Mouse (Mus musculus) olfactory bulb, adult 2 months (tissue): ENCODE results near the gene Atl2. TPM values are rescaled to one million over a fixed set of nuclear protein-coding genes. Genes with fewer than 3 reads are reported as not detected.

ENCODE experiments used
- H3K27ac ChIP-seq: fragments of 200-500 bp; 2 replicates; pipeline ENCODE4 v1.5.1; 2012; ENCODE audit warnings: low read depth, low read length; ENCODE audit not compliant: insufficient read depth
- H3K4me1 ChIP-seq: fragments of 200-500 bp; 2 replicates; pipeline ENCODE4 v1.6.1; 2012; ENCODE audit warnings: low read length; ENCODE audit not compliant: control insufficient read depth, insufficient read depth
- H3K4me3 ChIP-seq: fragments of 200-500 bp; 2 replicates; pipeline ENCODE4 v1.5.1; 2012; ENCODE audit warnings: mild to moderate bottlenecking, low read depth, low read length, moderate library complexity; ENCODE audit not compliant: insufficient read depth
- CTCF ChIP-seq: fragments of 200-500 bp; IDR thresholded peaks from 2 replicates; pipeline ENCODE4 v1.5.1; 2012; ENCODE audit warnings: low read depth, mild to moderate bottlenecking, low read length, moderate library complexity; ENCODE audit not compliant: insufficient read depth
- POLR2A ChIP-seq: fragments of 200-500 bp; IDR thresholded peaks from 2 replicates; pipeline ENCODE4 v1.6.1; 2012; ENCODE audit warnings: mild to moderate bottlenecking, low read depth, low read length, moderate library complexity; ENCODE audit not compliant: insufficient read depth
- WGBS: fragments of 180-500 bp; shearing (Covaris S2); methylation state at CpG from one replicate; pipeline ENCODE4 v1.1.7; 2018; 5-methylcytosine and 5-hydroxymethylcytosine counted together
- polyA plus RNA-seq: library from polyadenylated mRNA; stranded (reverse); fragments of >200 nt; gene quantifications from 2 replicates; pipeline ENCODE4 v1.2.4, GENCODE M21; 2012; ENCODE audit warnings: low replicate concordance; ENCODE audit not compliant: missing spikeins, insufficient read depth, insufficient read length

Atl2 gene
- polyA plus RNA-seq, 1 experiment = not detected

GRCm38 (mm10) chr17:79906791-79907494 is 11.0 kb upstream of the Atl2 start:
- 91% methylated on average over 8 of the region's 8 CpGs for WGBS
- Histone ChIP-seq H3K4me1 (no peaks in the 10 kb centered on the region), H3K27ac (no peak overlapping the region), H3K4me3 (no peak overlapping the region)
- TF ChIP-seq POLR2A (no peak), CTCF (no peak)

GRCm38 (mm10) chr17:79904593-79904992 is 8.7 kb upstream of the Atl2 start:
- 95% methylated on average over 4 of the region's 4 CpGs for WGBS
- no peak for TF ChIP-seq CTCF
- Histone ChIP-seq H3K27ac (no peak overlapping the region), H3K4me1 (no peaks in the 10 kb centered on the region), H3K4me3 (no peak overlapping the region)

DNA sequence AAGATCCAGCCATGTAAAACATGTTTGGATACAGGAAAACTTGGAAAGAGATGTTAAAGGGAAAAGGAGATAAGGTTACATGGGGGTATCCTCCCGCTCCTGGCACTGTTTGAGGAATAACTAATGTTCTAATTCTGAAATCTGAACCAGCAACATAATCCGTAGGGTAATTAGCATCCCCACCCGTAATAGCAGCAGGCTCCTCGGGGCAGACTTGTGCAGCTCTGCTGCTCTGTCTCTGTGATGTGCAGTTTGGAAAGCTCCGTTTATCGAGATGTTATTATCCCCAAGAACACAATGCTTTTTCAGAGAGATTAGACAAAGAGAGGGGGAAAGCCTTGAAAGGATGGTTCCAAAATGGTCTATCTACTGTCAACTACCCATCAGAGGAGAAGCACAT is 5.3 kb upstream of the Atl2 start:
- Histone ChIP-seq H3K4me3 (no peak overlapping the region), H3K27ac (no peak overlapping the region), H3K4me1 (no peaks in the 10 kb centered on the region)
- 18% methylated on average over 6 of the region's 6 CpGs for WGBS
- no peak for TF ChIP-seq CTCF
- no peak for TF ChIP-seq POLR2A

- H3K4me1 ChIP-seq = peaks cover 4% of the 10 kb centered on the region
- 85% methylated on average over 6 of the region's 6 CpGs for WGBS
- TF ChIP-seq POLR2A = no peak
- H3K4me3 ChIP-seq = no peak overlapping the region
- H3K27ac ChIP-seq = no peak overlapping the region
Measured at GRCm38 (mm10) chr17:79898156-79898746, 2.3 kb upstream of the Atl2 start.

DNA sequence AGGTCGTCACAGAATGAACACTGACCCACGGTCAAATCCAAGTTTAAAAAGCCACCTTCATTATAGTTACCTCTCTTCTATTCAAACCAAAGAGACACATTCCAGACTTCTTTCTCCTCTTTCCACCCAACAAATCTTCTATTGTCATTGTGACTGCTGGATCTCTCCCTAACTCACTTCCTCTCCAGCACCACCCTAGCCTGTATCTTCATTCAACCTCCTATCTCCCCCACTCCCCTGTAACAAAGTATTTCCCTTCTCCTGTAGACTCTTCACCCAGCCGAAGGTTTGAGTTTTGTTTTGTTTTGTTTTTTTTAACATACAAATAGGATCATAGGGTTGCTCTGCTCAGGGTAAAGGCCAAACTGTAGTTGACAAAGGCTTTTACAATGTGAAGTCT is 1.7 kb upstream of the Atl2 start:
- 79% methylated on average over 3 of the region's 3 CpGs for WGBS
- Histone ChIP-seq H3K4me3 (no peak overlapping the region), H3K4me1 (peaks cover 4% of the 10 kb centered on the region), H3K27ac (no peak overlapping the region)
- TF ChIP-seq CTCF = no peak
- no peak for TF ChIP-seq POLR2A

- peaks cover 6% of the 10 kb centered on the region for H3K4me1 ChIP-seq
- TF ChIP-seq POLR2A (no peak), CTCF (no peak)
- 1% methylated on average over 99 of the region's 100 CpGs for WGBS
- peak overlapping the region; percentile 86 for H3K4me3 ChIP-seq
- H3K27ac ChIP-seq = peak overlapping the region; percentile 36
Measured at GRCm38 (mm10) chr17:79894971-79895882, 696 bp downstream of the Atl2 start.

GRCm38 (mm10) chr17:79894054-79894453 is 1.9 kb downstream of the Atl2 start:
- H3K4me1 ChIP-seq = peaks cover 8% of the 10 kb centered on the region
- no peak for TF ChIP-seq POLR2A
- TF ChIP-seq CTCF = no peak
- 40% methylated on average over 4 of the region's 4 CpGs for WGBS
- no peak overlapping the region for H3K27ac ChIP-seq
- no peak overlapping the region for H3K4me3 ChIP-seq

GRCm38 (mm10) chr17:79891944-79892343 is 4.0 kb downstream of the Atl2 start:
- Histone ChIP-seq H3K4me1 (peaks cover 8% of the 10 kb centered on the region), H3K27ac (no peak overlapping the region), H3K4me3 (no peak overlapping the region)
- TF ChIP-seq POLR2A (no peak), CTCF (no peak)
- 69% methylated on average over 7 of the region's 7 CpGs for WGBS

DNA sequence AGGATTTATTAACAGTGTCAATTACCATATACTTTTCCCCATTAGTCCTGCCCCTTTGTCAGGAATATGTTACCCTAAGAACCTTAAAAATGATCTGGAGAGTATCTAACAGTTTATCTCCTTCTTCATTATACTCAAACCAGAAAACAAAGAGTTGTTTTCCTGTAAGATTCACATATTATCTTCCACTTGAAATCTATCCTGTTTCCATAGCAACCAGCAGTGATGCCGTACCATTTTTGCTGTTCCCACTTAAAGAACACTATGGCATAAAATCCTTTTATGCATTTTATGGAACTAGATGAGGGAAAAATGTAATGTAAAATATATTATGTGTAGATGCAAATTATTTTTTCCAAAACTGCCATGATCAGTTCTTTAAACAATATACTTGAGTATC is 8.0 kb downstream of the Atl2 start:
- TF ChIP-seq POLR2A (no peak), CTCF (no peak)
- 22% methylated on average over 1 of the region's 1 CpGs for WGBS

More for the DNA sequence above, 8.0 kb downstream of the Atl2 start:
- Histone ChIP-seq H3K4me3 (no peak overlapping the region), H3K27ac (no peak overlapping the region), H3K4me1 (peaks cover 7% of the 10 kb centered on the region; the same call in 1 of the 2 replicates)
